Mouse (Mus musculus) MEL (cell line): Measurements from ENCODE around the gene Fastkd5. TPM values are rescaled to one million over a fixed set of nuclear protein-coding genes. Genes with fewer than 3 reads are reported as not detected.

Experiments
- DNase-seq: peaks from one replicate; pipeline ENCODE4 v3.0.0; 2011; ENCODE audit warnings: low read depth, low spot score
- H3K27ac ChIP-seq: 2 replicates; pipeline ENCODE4 v1.5.1; 2012; ENCODE audit warnings: low read depth, mild to moderate bottlenecking, control low read depth, low read length, moderate library complexity; ENCODE audit not compliant: control insufficient read depth
- H3K27me3 ChIP-seq, 2 experiments: fragments of 150-350 bp in 1 of 2; sonication (generic) in 1 of 2; 2 replicates each; pipeline ENCODE4 v1.6.1; 2012; ENCODE audit warnings: low read length in 2 of 2, mild to moderate bottlenecking in 2 of 2, improper control_type of control experiment in 1 of 2, moderate library complexity in 1 of 2; ENCODE audit not compliant: insufficient read depth in 2 of 2, control insufficient read depth in 1 of 2
- H3K36me3 ChIP-seq, 2 experiments: 2 replicates each; pipeline ENCODE4 v1.6.1; 2012 to 2014; ENCODE audit warnings: low read length in 2 of 2, improper control_type of control experiment in 1 of 2, inconsistent platforms in 1 of 2, mild to moderate bottlenecking in 1 of 2; ENCODE audit not compliant: insufficient read depth in 2 of 2, control insufficient read depth in 1 of 2
- H3K4me1 ChIP-seq, 2 experiments: fragments of 150-350 bp in 1 of 2; sonication (generic) in 1 of 2; 2 replicates each; pipeline ENCODE4 v1.6.1; 2012; ENCODE audit warnings: low read length in 2 of 2, improper control_type of control experiment in 1 of 2, mild to moderate bottlenecking in 1 of 2; ENCODE audit not compliant: insufficient read depth in 2 of 2, control insufficient read depth in 1 of 2
- H3K4me3 ChIP-seq, 2 experiments: fragments of 150-350 bp in 1 of 2; sonication (generic) in 1 of 2; 2 replicates each; pipeline ENCODE4 v1.5.1; 2012; ENCODE audit warnings: low read depth in 2 of 2, low read length in 2 of 2, mild to moderate bottlenecking in 2 of 2, moderate library complexity in 2 of 2, control low read depth in 1 of 2, improper control_type of control experiment in 1 of 2; ENCODE audit not compliant: control insufficient read depth in 1 of 2, insufficient read depth in 1 of 2
- H3K79me2 ChIP-seq: 2 replicates; pipeline ENCODE4 v1.6.1; 2012; ENCODE audit warnings: mild to moderate bottlenecking, low read length, moderate library complexity; ENCODE audit not compliant: control insufficient read depth, poor library complexity, insufficient read depth
- H3K9ac ChIP-seq: 2 replicates; pipeline ENCODE4 v1.6.1; 2012; ENCODE audit warnings: low read depth, mild to moderate bottlenecking, control low read depth, low read length, moderate library complexity; ENCODE audit not compliant: control insufficient read depth, poor library complexity, severe bottlenecking
- H3K9me3 ChIP-seq: fragments of 150-350 bp; sonication (generic); replicated peaks from 2 replicates; pipeline ENCODE4 v1.6.1; 2012; ENCODE audit warnings: mild to moderate bottlenecking, low read length, improper control_type of control experiment, moderate library complexity; ENCODE audit not compliant: insufficient read depth
- BHLHE40 ChIP-seq: IDR thresholded peaks from 2 replicates; pipeline ENCODE4 v1.6.1; 2012; ENCODE audit warnings: low read depth, mild to moderate bottlenecking, inconsistent platforms, low read length, improper control_type of control experiment, borderline replicate concordance
- E2F4 ChIP-seq: IDR thresholded peaks from 2 replicates; pipeline ENCODE4 v1.6.1; 2011; ENCODE audit warnings: low read depth, low read length, improper control_type of control experiment, borderline replicate concordance
- ELF1 ChIP-seq: IDR thresholded peaks from 2 replicates; pipeline ENCODE4 v1.6.1; 2014; ENCODE audit warnings: low read depth, mild to moderate bottlenecking, inconsistent platforms, low read length, improper control_type of control experiment, moderate library complexity
- EP300 ChIP-seq, 2 experiments: IDR thresholded peaks; 2 replicates each; pipeline ENCODE4 v1.6.1; 2011; ENCODE audit warnings: improper control_type of control experiment in 2 of 2, low read length in 2 of 2, low read depth in 1 of 2, mild to moderate bottlenecking in 1 of 2
- GABPA ChIP-seq: IDR thresholded peaks from 2 replicates; pipeline ENCODE4 v1.6.1; 2012; ENCODE audit warnings: low read depth, mild to moderate bottlenecking, inconsistent platforms, low read length, improper control_type of control experiment, moderate library complexity
- GATA1 ChIP-seq: IDR thresholded peaks from 2 replicates; pipeline ENCODE4 v1.6.1; 2011; ENCODE audit warnings: low read depth, low read length, improper control_type of control experiment
- HCFC1 ChIP-seq: IDR thresholded peaks from 2 replicates; pipeline ENCODE4 v1.6.1; 2012; ENCODE audit warnings: low read depth, mild to moderate bottlenecking, inconsistent platforms, low read length, improper control_type of control experiment, moderate library complexity
- JUND ChIP-seq: IDR thresholded peaks from 2 replicates; pipeline ENCODE4 v1.6.1; 2011; ENCODE audit warnings: low read depth, mild to moderate bottlenecking, improper control_type of control experiment, low read length
- KAT2A ChIP-seq: conservative IDR thresholded peaks from 2 replicates; pipeline ENCODE4 v1.6.1; 2012; ENCODE audit warnings: low read depth, low read length, improper control_type of control experiment, inconsistent platforms
- MAX ChIP-seq: IDR thresholded peaks from 2 replicates; pipeline ENCODE4 v1.6.1; 2011; ENCODE audit warnings: low read length, improper control_type of control experiment
- MAZ ChIP-seq: IDR thresholded peaks from 2 replicates; pipeline ENCODE4 v1.6.1; 2012; ENCODE audit warnings: low read depth, mild to moderate bottlenecking, inconsistent platforms, low read length, improper control_type of control experiment
- MEF2A ChIP-seq: IDR thresholded peaks from 2 replicates; pipeline ENCODE4 v1.6.1; 2014; ENCODE audit warnings: low read depth, mild to moderate bottlenecking, inconsistent platforms, low read length, improper control_type of control experiment; ENCODE audit not compliant: poor library complexity, insufficient replicate concordance, severe bottlenecking; ENCODE audit errors: extremely low read depth
- MXI1 ChIP-seq: IDR thresholded peaks from 2 replicates; pipeline ENCODE4 v1.6.1; 2011; ENCODE audit warnings: mild to moderate bottlenecking, low read depth, low read length, improper control_type of control experiment
- MYB ChIP-seq: IDR thresholded peaks from 2 replicates; pipeline ENCODE4 v1.6.1; 2011; ENCODE audit warnings: mild to moderate bottlenecking, low read depth, low read length, improper control_type of control experiment
- NELFE ChIP-seq: IDR thresholded peaks from 2 replicates; pipeline ENCODE4 v1.6.1; 2011; ENCODE audit warnings: low read depth, low read length, improper control_type of control experiment
- POLR2A ChIP-seq, 2 experiments: IDR thresholded peaks; 2 replicates each; pipeline ENCODE4 v1.6.1; 2011 to 2012; ENCODE audit warnings: low read length in 2 of 2, mild to moderate bottlenecking in 2 of 2, control low read depth in 1 of 2, improper control_type of control experiment in 1 of 2, low read depth in 1 of 2, moderate library complexity in 1 of 2; ENCODE audit not compliant: control insufficient read depth in 1 of 2, insufficient read depth in 1 of 2, poor library complexity in 1 of 2
- RAD21 ChIP-seq: IDR thresholded peaks from 2 replicates; pipeline ENCODE4 v1.6.1; 2011; ENCODE audit warnings: mild to moderate bottlenecking, low read depth, low read length, improper control_type of control experiment
- SIN3A ChIP-seq: IDR thresholded peaks from 2 replicates; pipeline ENCODE4 v1.6.1; 2012; ENCODE audit warnings: low read length, improper control_type of control experiment, inconsistent platforms
- SMC3 ChIP-seq: IDR thresholded peaks from 2 replicates; pipeline ENCODE4 v1.6.1; 2011; ENCODE audit warnings: low read depth, low read length, improper control_type of control experiment
- TAL1 ChIP-seq: IDR thresholded peaks from 2 replicates; pipeline ENCODE4 v1.6.1; 2012; ENCODE audit warnings: mild to moderate bottlenecking, inconsistent platforms, low read length, moderate library complexity, mixed read lengths
- TCF12 ChIP-seq: IDR thresholded peaks from 2 replicates; pipeline ENCODE4 v1.6.1; 2014; ENCODE audit warnings: low read depth, mild to moderate bottlenecking, inconsistent platforms, low read length, improper control_type of control experiment, moderate library complexity
- USF2 ChIP-seq, 2 experiments: IDR thresholded peaks; 2 replicates each; pipeline ENCODE4 v1.6.1; 2011 to 2012; ENCODE audit warnings: improper control_type of control experiment in 2 of 2, low read length in 2 of 2, borderline replicate concordance in 1 of 2, inconsistent platforms in 1 of 2, low read depth in 1 of 2, mild to moderate bottlenecking in 1 of 2; ENCODE audit not compliant: insufficient read depth in 1 of 2
- ZKSCAN1 ChIP-seq: IDR thresholded peaks from 2 replicates; pipeline ENCODE4 v1.6.1; 2012; ENCODE audit warnings: low read depth, mild to moderate bottlenecking, inconsistent platforms, low read length, improper control_type of control experiment, moderate library complexity
- polyA plus RNA-seq, 2 experiments: library from polyadenylated mRNA; stranded (reverse) in 1 of 2; unstranded in 1 of 2; fragments of >175 nt in 1 of 2; fragments of >200 nt in 1 of 2; gene quantifications; 2 replicates each; pipeline versions ENCODE4 v1.2.1 to v1.2.4; 2012; ENCODE audit warnings: low replicate concordance in 2 of 2, low read depth in 1 of 2; ENCODE audit not compliant: insufficient read length in 2 of 2, insufficient read depth in 1 of 2, missing spikeins in 1 of 2
- total RNA-seq: library from RNA; depleted of rRNA; stranded (reverse); fragments of 300-350 nt; gene quantifications from 2 replicates; pipeline ENCODE4 v1.2.3, GENCODE M21; 2012

Fastkd5 gene
- total and polyA plus RNA-seq, 3 experiments = 11.7 to 15.3 TPM; not detected in 1

GRCm38 (mm10) chr2:130641351-130642025 lies 11.7 kb upstream of the Fastkd5 start:
- peaks cover 0 to 6% of the 10 kb centered on the region in 2 experiments; a peak in 2 of 4 replicates for H3K36me3 ChIP-seq
- no peak overlapping the region for H3K9ac ChIP-seq
- no peaks in the 10 kb centered on the region for H3K27me3 ChIP-seq
- H3K79me2 ChIP-seq = no peaks in the 10 kb centered on the region
- no peak for TF ChIP-seq MAZ
- TF ChIP-seq TAL1 = no peak
- TF ChIP-seq RAD21 = no peak
- TF ChIP-seq E2F4 = no peak
- no peak for TF ChIP-seq MYB
- no peak for TF ChIP-seq NELFE
- no peak for TF ChIP-seq TCF12
- TF ChIP-seq ELF1 = no peak
- no peak for TF ChIP-seq GATA1
- no peak overlapping the region for H3K27ac ChIP-seq
- no peaks in the 10 kb centered on the region for H3K9me3 ChIP-seq
- no peak for DNase-seq
- peaks cover 0 to 8% of the 10 kb centered on the region in 2 experiments; a peak in 3 of 4 replicates for H3K4me1 ChIP-seq
- H3K4me3 ChIP-seq = no peak overlapping the region

GRCm38 (mm10) chr2:130639276-130639675 lies 9.4 kb upstream of the Fastkd5 start:
- H3K9ac ChIP-seq = no peak overlapping the region
- H3K79me2 ChIP-seq = no peaks in the 10 kb centered on the region
- no peak overlapping the region for H3K27ac ChIP-seq
- no peaks in the 10 kb centered on the region for H3K9me3 ChIP-seq
- no peaks in the 10 kb centered on the region for H3K27me3 ChIP-seq
- TF ChIP-seq KAT2A = no peak
- TF ChIP-seq GATA1 = no peak
- no peak for TF ChIP-seq SMC3
- TF ChIP-seq POLR2A (IDR thresholded peaks at IDR 0.05; ENCODE audit: control insufficient read depth in 1 of 2, insufficient read depth in 1 of 2, low read depth in 1 of 2, low read length in 2 of 2, poor library complexity in 1 of 2) = no peak
- TF ChIP-seq USF2 (IDR thresholded peaks at IDR 0.05; ENCODE audit: borderline replicate concordance in 1 of 2, insufficient read depth in 1 of 2, low read depth in 1 of 2, low read length in 2 of 2) = no peak
- TF ChIP-seq ZKSCAN1 = no peak
- TF ChIP-seq MXI1 = no peak
- TF ChIP-seq EP300 (IDR thresholded peaks at IDR 0.05; ENCODE audit: low read depth in 1 of 2, low read length in 2 of 2) = no peak
- TF ChIP-seq MYB = no peak
- no peak for TF ChIP-seq MAX
- TF ChIP-seq GABPA = no peak
- no peak for TF ChIP-seq JUND
- no peak for TF ChIP-seq MEF2A
- no peak for TF ChIP-seq SIN3A
- TF ChIP-seq HCFC1 = no peak
- no peak for TF ChIP-seq BHLHE40
- TF ChIP-seq ELF1 = no peak
- TF ChIP-seq E2F4 = no peak
- no peak for TF ChIP-seq NELFE
- peaks cover 0 to 8% of the 10 kb centered on the region in 2 experiments; a peak in 3 of 4 replicates for H3K4me1 ChIP-seq
- no peak overlapping the region for H3K4me3 ChIP-seq
- H3K36me3 ChIP-seq = peaks cover 0 to 6% of the 10 kb centered on the region in 2 experiments; a peak in 2 of 4 replicates
- no peak for DNase-seq
